Mouse (Mus musculus): ENCODE data around the gene Reln. TPM values are rescaled to one million over a fixed set of nuclear protein-coding genes. Genes with fewer than 3 reads are reported as not detected.

The Reln gene
- total RNA-seq, 2 experiments from 2014 or later = 175 to 249 TPM

DNA sequence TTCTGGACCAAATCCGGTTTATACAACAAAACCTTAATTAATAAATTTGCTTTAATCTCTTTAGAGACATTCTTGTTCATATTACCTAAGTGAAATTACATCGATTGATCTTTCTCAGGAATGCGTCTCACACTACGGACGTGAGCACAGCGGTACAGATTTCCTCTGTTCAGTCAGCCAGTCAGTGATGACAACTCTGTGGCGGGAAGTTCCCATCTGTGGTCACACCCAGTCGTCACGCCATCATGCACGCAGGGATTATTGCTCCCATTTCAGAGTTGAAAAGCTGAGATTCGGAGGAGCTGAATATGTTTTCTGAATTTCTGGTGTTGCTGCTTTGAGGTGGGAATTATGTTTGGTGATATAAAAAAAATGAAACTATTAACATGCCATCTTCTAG lies 316.1 kb downstream of the Reln start:
- ATAC-seq (replicated peaks; ENCODE audit: low FRiP score, poor library complexity, severe bottlenecking) = no peak

DNA sequence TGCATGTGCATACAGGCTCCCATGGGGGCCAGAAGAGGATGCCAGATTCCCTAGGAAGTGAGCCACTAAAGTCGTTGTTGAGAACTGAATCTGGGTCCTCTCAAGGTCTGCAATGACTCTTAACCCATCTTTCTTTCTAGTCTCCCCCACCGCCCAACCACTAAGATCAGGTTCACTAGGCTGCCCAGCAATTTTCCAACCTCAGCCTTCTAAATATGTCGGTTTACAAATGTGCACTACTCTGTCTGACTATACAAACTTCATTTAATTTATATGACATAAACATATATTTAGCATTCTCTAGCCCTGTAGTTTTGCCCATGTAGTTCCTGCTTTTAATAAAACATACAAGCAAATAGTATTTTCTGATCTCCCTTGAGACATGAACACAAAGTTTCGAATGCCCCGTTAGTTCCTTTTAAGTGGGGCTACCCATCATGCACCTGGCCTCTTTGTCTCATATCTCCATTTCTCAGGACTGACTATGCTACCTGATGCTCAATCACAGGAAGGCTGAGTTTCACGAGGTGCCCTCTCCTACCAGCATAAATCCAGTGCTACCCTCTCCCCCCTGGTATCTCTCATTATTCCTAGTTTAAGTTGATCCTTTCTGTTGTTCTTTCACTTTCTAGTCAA lies 317.1 kb downstream of the Reln start:
- ATAC-seq (replicated peaks; ENCODE audit: low FRiP score, poor library complexity, severe bottlenecking) = no peak

DNA sequence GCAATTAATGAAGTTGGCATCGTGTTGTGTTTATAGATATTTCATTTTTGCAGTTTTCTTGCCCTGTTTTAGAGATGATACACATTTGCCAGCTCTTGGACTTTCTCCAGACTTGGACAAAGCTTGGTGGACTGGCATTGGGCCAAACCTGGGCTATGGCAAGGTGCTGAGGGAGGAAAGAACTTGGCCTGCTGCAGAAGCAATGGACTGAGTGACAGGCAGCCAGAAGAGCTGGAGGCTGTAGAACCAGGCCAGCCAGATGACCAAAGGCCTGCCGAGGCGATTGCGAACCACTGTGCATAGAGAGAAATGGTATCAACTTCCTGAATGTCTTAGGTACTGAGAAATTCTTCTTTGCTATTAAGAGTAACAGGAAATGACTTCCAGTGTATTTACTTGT lies 318.8 kb downstream of the Reln start:
- no peak for ATAC-seq (replicated peaks; ENCODE audit: low FRiP score, poor library complexity, severe bottlenecking)

DNA sequence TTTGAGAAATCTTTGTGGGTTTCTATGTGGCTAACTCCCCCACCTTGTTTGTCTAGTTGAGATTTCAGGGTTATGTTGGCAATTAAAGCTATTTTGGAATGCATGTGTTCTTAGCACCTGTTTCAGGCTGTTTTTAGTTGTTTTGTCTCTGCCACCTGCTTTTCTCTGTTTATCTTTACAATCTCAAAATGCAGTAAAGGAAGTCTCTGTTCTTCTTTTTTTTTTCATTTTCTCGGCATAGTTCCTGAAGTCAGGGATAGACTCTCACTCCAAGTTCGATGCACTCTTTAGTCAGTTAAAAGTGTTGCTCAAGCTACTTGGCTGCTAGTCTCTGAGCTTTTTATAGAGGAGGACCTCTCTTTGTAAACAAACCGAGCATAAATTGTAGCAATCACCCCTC lies 320.4 kb downstream of the Reln start:
- ATAC-seq (replicated peaks; ENCODE audit: low FRiP score, poor library complexity, severe bottlenecking) = no peak

DNA sequence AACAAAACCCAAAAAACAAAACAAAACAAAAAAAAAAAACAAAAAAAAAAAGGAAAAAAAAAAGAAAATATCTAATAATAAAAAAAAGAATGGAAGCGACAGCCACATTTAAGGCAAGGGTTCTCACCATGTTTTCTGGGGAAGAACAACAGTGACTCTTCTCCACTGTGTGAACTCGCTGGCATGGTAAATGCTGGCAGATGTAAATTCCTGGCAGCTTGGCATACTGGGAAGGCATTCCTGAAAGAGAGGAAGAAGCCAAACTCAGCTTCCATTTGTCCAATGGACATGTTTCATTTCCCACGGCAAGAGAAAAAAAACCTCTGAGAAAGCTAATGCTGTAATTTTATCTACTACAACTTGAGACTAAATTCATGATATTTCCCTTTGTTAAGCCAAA lies 326.6 kb downstream of the Reln start:
- no peak for ATAC-seq (replicated peaks; ENCODE audit: low FRiP score, poor library complexity, severe bottlenecking)

DNA sequence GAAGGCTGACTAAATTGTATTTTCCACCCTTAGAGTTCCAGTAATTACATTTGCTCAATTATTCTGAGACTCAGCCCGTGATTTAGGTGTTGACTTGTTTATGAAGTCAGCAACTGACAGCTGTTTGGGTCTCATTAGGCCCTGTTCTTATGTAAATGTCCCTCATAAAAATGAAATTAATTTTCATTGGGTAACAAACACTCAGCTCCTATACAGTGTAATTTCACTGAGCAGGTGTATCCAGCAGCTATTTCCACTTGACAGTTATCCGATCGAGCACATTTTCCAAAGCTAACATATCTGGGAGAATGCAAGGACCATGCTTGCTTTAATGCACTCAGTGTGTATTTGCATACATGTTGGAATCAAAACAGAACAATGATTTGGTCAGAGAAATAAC lies 330.0 kb downstream of the Reln start:
- ATAC-seq (replicated peaks; ENCODE audit: low FRiP score, poor library complexity, severe bottlenecking) = no peak

- ATAC-seq (replicated peaks; ENCODE audit: low FRiP score, poor library complexity, severe bottlenecking) = no peak
These were observed 335.4 kb downstream of the Reln start for GRCm38 (mm10) chr5:22009142-22009541.

- no peak for ATAC-seq (replicated peaks; ENCODE audit: low FRiP score, poor library complexity, severe bottlenecking)
These were observed 337.0 kb downstream of the Reln start for GRCm38 (mm10) chr5:22007304-22008059.

- no peak for ATAC-seq (replicated peaks; ENCODE audit: low FRiP score, poor library complexity, severe bottlenecking)
These were observed 340.6 kb downstream of the Reln start for GRCm38 (mm10) chr5:22003858-22004257.

DNA sequence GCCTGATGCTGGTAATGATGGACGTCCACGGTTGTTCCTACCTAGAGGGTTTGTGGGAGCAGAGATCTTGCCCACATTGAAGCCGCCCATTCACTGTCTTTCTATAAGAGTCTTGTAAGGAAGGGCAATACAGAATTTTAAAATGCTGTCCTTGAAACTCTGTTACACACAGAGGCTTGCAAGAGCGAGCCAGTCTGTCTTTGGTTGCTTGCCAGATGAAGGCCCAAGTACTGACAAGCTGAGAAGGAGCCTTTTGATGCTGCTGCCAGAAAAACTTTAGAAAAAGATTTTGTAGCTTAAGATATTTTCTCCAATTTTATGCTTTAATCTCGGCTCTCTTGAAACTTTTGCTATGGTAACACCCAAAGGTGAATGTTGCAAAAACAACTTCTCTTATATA lies 356.8 kb downstream of the Reln start:
- no peak for ATAC-seq (replicated peaks; ENCODE audit: low FRiP score, poor library complexity, severe bottlenecking)

DNA sequence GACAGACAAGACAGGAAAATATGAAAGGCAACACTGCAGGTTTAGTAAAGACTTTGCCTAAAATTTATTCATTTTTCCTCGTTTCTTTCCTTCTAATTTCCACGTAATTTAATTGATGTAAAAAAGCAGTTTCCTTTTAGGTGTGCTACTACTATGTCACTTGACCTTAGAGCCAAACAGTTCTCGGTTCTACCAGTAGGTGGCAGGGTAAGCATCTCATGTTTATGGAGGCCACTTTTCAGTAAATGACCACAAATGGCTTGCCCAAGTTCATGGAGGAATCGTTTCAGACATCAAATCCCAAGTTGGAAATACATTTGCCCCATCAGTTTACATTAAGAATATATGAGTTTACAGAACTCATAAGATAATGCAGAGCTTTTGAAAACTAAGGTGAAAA lies 358.2 kb downstream of the Reln start:
- ATAC-seq (replicated peaks; ENCODE audit: low FRiP score, poor library complexity, severe bottlenecking) = 0 out of 2 replicates have a peak, but pooled peaks have one; percentile 34

DNA sequence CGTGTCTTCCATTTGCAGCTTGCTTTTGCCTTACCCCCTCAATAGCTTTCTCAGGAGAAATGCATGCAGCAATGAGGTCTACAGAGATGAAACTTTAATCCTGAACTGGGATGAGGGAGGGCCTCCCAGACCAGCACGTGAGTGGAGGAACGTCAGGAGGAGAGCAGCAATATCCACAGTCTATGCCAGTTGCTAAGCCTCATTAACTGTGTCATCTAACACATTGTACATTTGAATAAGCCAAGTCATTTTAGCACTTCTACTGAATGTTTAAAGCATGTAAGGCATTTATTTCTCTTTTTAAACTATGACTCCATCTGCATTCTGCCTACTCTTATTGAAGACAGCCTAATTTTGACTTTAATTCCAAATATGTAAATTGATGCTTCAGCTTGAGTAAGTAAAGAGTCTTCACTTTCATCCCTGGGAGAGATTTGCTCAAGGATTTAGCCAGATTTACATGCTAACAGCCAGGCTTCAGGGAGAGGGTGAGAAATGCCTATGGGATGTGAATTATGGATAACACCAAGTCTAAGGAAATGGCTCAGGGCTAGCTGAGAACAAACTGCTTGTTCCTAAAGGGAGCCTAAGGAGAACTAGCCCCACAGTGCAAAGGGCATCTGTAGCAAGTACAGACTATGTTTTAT lies 361.4 kb downstream of the Reln start:
- no peak for ATAC-seq (replicated peaks; ENCODE audit: low FRiP score, poor library complexity, severe bottlenecking)

DNA sequence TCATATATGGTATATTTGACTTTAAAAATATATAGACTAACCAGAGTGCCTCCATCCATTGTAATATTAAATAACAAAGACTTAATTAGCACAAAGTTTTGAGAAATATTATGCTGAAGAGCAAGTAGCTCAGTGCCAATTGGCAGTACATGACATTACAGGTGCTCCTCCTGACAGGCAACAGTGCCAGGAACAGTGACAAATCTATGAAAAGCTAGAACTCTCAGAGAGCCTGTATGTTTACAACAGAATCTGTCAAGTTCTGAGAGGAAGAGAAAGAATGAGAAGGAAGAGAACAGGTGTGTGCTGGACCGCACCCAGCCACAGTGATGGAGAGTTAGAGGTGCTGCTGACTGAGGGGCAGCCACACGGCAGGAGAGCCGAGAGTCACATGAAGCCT lies 363.3 kb downstream of the Reln start:
- no peak for ATAC-seq (replicated peaks; ENCODE audit: low FRiP score, poor library complexity, severe bottlenecking)

DNA sequence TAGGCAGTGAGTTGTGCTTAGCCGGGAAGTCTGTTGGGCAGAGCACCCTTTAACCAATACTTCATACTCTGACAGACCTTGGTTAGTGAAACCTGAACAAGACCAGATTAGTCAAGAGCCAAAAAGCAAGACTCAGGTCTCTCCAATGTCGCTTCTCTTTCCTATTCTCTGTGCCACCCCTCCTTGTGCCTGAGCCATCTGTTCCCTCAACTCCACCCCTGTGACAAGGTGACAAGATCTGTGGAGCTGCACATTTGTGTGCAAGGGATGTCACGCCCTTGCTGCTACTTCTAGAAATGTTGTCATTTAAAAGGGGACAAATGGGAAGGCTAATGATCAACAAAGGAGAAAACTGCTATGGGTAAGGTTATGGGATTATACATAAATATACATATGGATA lies 364.0 kb downstream of the Reln start:
- ATAC-seq (replicated peaks; ENCODE audit: low FRiP score, poor library complexity, severe bottlenecking) = no peak

- no peak for ATAC-seq (replicated peaks; ENCODE audit: low FRiP score, poor library complexity, severe bottlenecking)
These were observed 371.1 kb downstream of the Reln start for GRCm38 (mm10) chr5:21973266-21974010.

DNA sequence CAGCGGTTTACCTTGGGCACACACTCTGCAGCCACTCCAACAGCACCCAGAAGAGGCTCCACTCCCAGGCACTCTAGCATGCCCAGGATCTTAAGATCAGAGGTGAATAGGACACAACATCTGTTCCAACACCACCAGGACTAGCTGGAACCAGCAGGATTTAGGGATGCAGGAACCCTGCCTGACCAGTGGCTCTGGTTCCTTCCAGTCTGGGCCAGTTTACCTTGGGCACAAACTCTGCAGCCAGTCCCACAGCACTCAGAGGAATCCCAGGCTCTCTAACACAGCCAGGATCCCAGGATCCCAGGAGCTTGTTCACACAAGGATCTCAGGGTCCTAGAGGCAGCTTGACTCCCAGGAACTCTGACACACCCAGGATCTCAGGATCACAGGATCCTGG lies 382.7 kb downstream of the Reln start:
- no peak for ATAC-seq (replicated peaks; ENCODE audit: low FRiP score, poor library complexity, severe bottlenecking)

- ATAC-seq (replicated peaks; ENCODE audit: low FRiP score, poor library complexity, severe bottlenecking) = no peak
These were observed 384.4 kb downstream of the Reln start for GRCm38 (mm10) chr5:21960151-21960550.

- ATAC-seq (replicated peaks; ENCODE audit: low FRiP score, poor library complexity, severe bottlenecking) = no peak
These were observed 386.9 kb downstream of the Reln start for GRCm38 (mm10) chr5:21957586-21957985.

GRCm38 (mm10) chr5:21957061-21957460 lies 387.4 kb downstream of the Reln start:
- no peak for ATAC-seq (replicated peaks; ENCODE audit: low FRiP score, poor library complexity, severe bottlenecking)

DNA sequence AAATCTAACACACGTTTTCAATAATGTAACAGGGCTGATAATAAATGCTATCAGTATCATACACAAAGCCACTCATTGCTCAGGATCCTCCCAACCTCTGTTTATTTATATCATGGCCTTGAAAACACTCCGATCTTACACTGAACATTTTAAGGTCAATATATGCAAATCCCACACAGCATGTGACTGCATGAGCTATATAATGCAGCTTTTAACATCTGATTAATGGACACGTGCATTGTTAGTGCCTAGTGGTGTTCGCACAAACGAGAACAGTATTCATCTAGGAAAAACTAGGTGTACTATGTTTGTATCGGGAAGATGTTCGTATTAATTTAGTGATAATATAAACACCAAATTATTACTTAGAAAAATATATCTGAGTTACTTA lies 395.0 kb downstream of the Reln start:
- ATAC-seq (replicated peaks; ENCODE audit: low FRiP score, poor library complexity, severe bottlenecking) = no peak
